ENCODE assay signal across 23 mouse cellular contexts in the genomic region with DNA sequence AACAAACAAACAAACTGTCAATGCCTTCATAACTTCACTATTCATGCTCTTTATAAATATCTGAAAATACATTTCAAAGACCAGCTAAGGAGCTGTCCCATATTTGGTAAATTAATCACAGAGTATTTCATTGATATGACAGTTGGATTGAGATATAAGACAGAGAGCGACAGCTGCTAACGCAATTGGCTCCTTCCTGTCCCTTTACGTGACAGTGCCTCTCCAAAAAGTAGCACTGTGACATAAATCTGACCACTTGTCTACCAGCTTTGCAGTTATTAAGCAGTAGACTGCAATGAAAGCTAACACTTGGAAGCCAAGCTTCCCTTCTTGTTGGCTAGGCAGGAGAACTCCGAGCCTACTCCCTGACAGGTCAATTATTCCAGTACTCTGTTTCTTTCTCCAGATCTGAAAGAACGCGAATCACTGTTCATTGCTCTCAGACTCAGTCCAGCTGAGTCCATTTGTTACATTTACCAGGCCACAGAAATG.
DNase-seq lines count a peak whose midpoint lies in the region; ATAC-seq and TF ChIP-seq lines count a peak whose summit lies in the region.
"Had no signal": no experiment of that assay in that cellular context is flagged by ENCODE, and none has a peak within 500 bp of the region (broad histone marks: within the 10 kb centered on the region; RNA-seq: fewer than 3 reads in every experiment).

No protein-coding gene starts in this region.

- 0 out of 2 replicates have a peak, but pooled peaks cover 5% of the 10 kb centered on the region for H3K4me1 ChIP-seq in kidney, embryonic 14.5 days (ENCODE audit: control insufficient read depth, insufficient read depth, low read length)
- no peaks in the 10 kb centered on the region for H3K4me1 ChIP-seq in midbrain, postnatal 0 days (ENCODE audit: insufficient read depth, low read length)
- H3K4me1 ChIP-seq in midbrain, embryonic 10.5 days: no peaks in the 10 kb centered on the region
- H3K4me1 ChIP-seq in forebrain, embryonic 14.5 days (ENCODE audit: control insufficient read depth, insufficient read depth, low read length): no peaks in the 10 kb centered on the region
- H3K4me1 ChIP-seq: embryonic facial prominence, embryonic 13.5 days; forebrain, embryonic 15.5 days; heart, embryonic 15.5 days; hindbrain, embryonic 10.5 days had no signal

- no peak for TF ChIP-seq CTCF in midbrain, postnatal 0 days (IDR thresholded peaks at IDR 0.05)

- H3K27ac ChIP-seq in kidney, embryonic 14.5 days (ENCODE audit: low read depth, low read length): peak overlapping the region; percentile 17; the same call in 1 of the 2 replicates
- no peak overlapping the region for H3K27ac ChIP-seq in midbrain, postnatal 0 days (ENCODE audit: low read depth, low read length)
- no peak overlapping the region for H3K27ac ChIP-seq in midbrain, embryonic 10.5 days (replicated peaks)
- H3K27ac ChIP-seq in forebrain, embryonic 14.5 days (ENCODE audit: low read depth, low read length): no peak overlapping the region
- H3K27ac ChIP-seq: embryonic facial prominence, embryonic 13.5 days; forebrain, embryonic 10.5 days; forebrain, embryonic 15.5 days; heart, adult 2 months; heart, embryonic 15.5 days; hindbrain, embryonic 10.5 days; hindbrain, embryonic 14.5 days had no signal

- no peak for DNase-seq in kidney, adult 8-10 months
- peak; percentile 40 for DNase-seq in midbrain, postnatal 0 days (ENCODE audit: low spot score)
- DNase-seq in midbrain, embryonic 10.5 days (ENCODE audit: low spot score): no peak
- peak; percentile 6 for DNase-seq in forelimb bud, embryonic 11.5 days (ENCODE audit: low read depth, low spot score)
- no peak for DNase-seq in layer of hippocampus, postnatal 10 days (ENCODE audit: low spot score in 2 of 2)
- no peak for DNase-seq in forebrain, embryonic 14.5 days (ENCODE audit: low spot score)
- DNase-seq in spleen, postnatal 10 days (ENCODE audit: low spot score in 2 of 2): no peak
- DNase-seq: adrenal gland, adult 2 months; adrenal gland, postnatal 25 days; cerebellum, adult 11 months; cerebellum, adult 9-10 months; cerebellum, postnatal 25 days; gastrocnemius, postnatal 14 days; heart, adult 2 months had no signal

- H3K27me3 ChIP-seq in kidney, embryonic 14.5 days (ENCODE audit: control insufficient read depth, insufficient read depth, low read length): no peaks in the 10 kb centered on the region
- H3K27me3 ChIP-seq in midbrain, postnatal 0 days (ENCODE audit: insufficient read depth, low read length): no peaks in the 10 kb centered on the region
- H3K27me3 ChIP-seq in midbrain, embryonic 10.5 days (ENCODE audit: low read depth, poor library complexity, severe bottlenecking): no peaks in the 10 kb centered on the region
- no peaks in the 10 kb centered on the region for H3K27me3 ChIP-seq in forebrain, embryonic 14.5 days (replicated peaks; ENCODE audit: control insufficient read depth, insufficient read depth, low read length)
- H3K27me3 ChIP-seq: CH12.LX; embryonic facial prominence, embryonic 13.5 days; forebrain, embryonic 15.5 days; heart, embryonic 15.5 days had no signal

- ATAC-seq in kidney, embryonic 14.5 days (ENCODE audit: low FRiP score, low TSS enrichment): no peak
- no peak for ATAC-seq in midbrain, postnatal 0 days (ENCODE audit: low FRiP score)
- no peak for ATAC-seq in forebrain, embryonic 14.5 days
- ATAC-seq: forebrain, embryonic 15.5 days had no signal

- no peak overlapping the region for H3K4me3 ChIP-seq in kidney, embryonic 14.5 days (ENCODE audit: low read length)
- H3K4me3 ChIP-seq in midbrain, postnatal 0 days (ENCODE audit: low read depth, low read length): no peak overlapping the region
- H3K4me3 ChIP-seq in midbrain, embryonic 10.5 days: no peak overlapping the region
- no peak overlapping the region for H3K4me3 ChIP-seq in forebrain, embryonic 14.5 days (ENCODE audit: low read depth, low read length)
- H3K4me3 ChIP-seq: embryonic facial prominence, embryonic 13.5 days; forebrain, embryonic 10.5 days; forebrain, embryonic 15.5 days; heart, adult 2 months; heart, embryonic 15.5 days; hindbrain, embryonic 10.5 days had no signal

- 55% methylated on average over 6 of the region's 6 CpGs for WGBS in kidney, embryonic 14.5 days
- 68% methylated on average over 6 of the region's 6 CpGs for WGBS in midbrain, postnatal 0 days
- 86% methylated on average over 6 of the region's 6 CpGs for WGBS in midbrain, embryonic 10.5 days
- WGBS in forebrain, embryonic 14.5 days: 75% methylated on average over 6 of the region's 6 CpGs

- no peak overlapping the region for H3K4me2 ChIP-seq in kidney, embryonic 14.5 days (replicated peaks; ENCODE audit: low read depth, low read length)
- H3K4me2 ChIP-seq in midbrain, postnatal 0 days (ENCODE audit: low read depth, low read length, poor library complexity, severe bottlenecking): no peak overlapping the region
- H3K4me2 ChIP-seq in forebrain, embryonic 14.5 days (ENCODE audit: low read length): no peak overlapping the region
- H3K4me2 ChIP-seq: embryonic facial prominence, embryonic 13.5 days; forebrain, embryonic 15.5 days; heart, embryonic 11.5 days; heart, embryonic 15.5 days; hindbrain, embryonic 14.5 days had no signal

- H3K9me3 ChIP-seq in kidney, embryonic 14.5 days (ENCODE audit: control insufficient read depth, low read length): no peaks in the 10 kb centered on the region
- no peaks in the 10 kb centered on the region for H3K9me3 ChIP-seq in midbrain, postnatal 0 days (ENCODE audit: low read length)
- H3K9me3 ChIP-seq in midbrain, embryonic 10.5 days (replicated peaks): no peaks in the 10 kb centered on the region
- no peaks in the 10 kb centered on the region for H3K9me3 ChIP-seq in forebrain, embryonic 14.5 days (replicated peaks; ENCODE audit: control insufficient read depth, low read length)
- H3K9me3 ChIP-seq: embryonic facial prominence, embryonic 13.5 days; forebrain, embryonic 10.5 days; forebrain, embryonic 15.5 days; heart, embryonic 15.5 days; hindbrain, embryonic 10.5 days had no signal

- H3K36me3 ChIP-seq in kidney, embryonic 14.5 days (ENCODE audit: control insufficient read depth, insufficient read depth, low read length): no peaks in the 10 kb centered on the region
- H3K36me3 ChIP-seq in midbrain, postnatal 0 days (ENCODE audit: insufficient read depth, low read length): no peaks in the 10 kb centered on the region
- no peaks in the 10 kb centered on the region for H3K36me3 ChIP-seq in midbrain, embryonic 10.5 days
- no peaks in the 10 kb centered on the region for H3K36me3 ChIP-seq in forebrain, embryonic 14.5 days (ENCODE audit: control insufficient read depth, insufficient read depth, low read length)
- H3K36me3 ChIP-seq: forebrain, embryonic 10.5 days; forebrain, embryonic 15.5 days; heart, embryonic 15.5 days; hindbrain, embryonic 10.5 days had no signal

- H3K9ac ChIP-seq in kidney, embryonic 14.5 days (ENCODE audit: low read depth, low read length): no peak overlapping the region
- no peak overlapping the region for H3K9ac ChIP-seq in midbrain, postnatal 0 days (replicated peaks; ENCODE audit: low read length, poor library complexity, severe bottlenecking)
- H3K9ac ChIP-seq in forebrain, embryonic 14.5 days (ENCODE audit: low read length): no peak overlapping the region
- H3K9ac ChIP-seq: embryonic facial prominence, embryonic 13.5 days; forebrain, embryonic 15.5 days; heart, embryonic 15.5 days; hindbrain, embryonic 14.5 days had no signal

Comparison
In these comparisons a context has a peak if more than half of its experiments do, and no peak if none do; other contexts are left out.
1. DNase-seq: peak in midbrain, postnatal 0 days (single experiment) and forelimb bud, embryonic 11.5 days (single experiment); none in kidney, adult 8-10 months (0 of 2), midbrain, embryonic 10.5 days (single experiment), layer of hippocampus, postnatal 10 days (0 of 2), forebrain, embryonic 14.5 days (single experiment) and spleen, postnatal 10 days (0 of 2).